Mouse (Mus musculus) 416B (cell line): ENCODE results near the gene Sept1.

Experiments used
- DNase-seq: peaks from one replicate; pipeline ENCODE4 v3.0.0; 2011; ENCODE audit warnings: low read depth

Gene Sept1

GRCm38 (mm10) chr7:127194011-127194632 lies 38.8 kb downstream of the Sept1 start:
- DNase-seq = no peak

GRCm38 (mm10) chr7:127192989-127193388 lies 39.9 kb downstream of the Sept1 start:
- no peak for DNase-seq

GRCm38 (mm10) chr7:127190672-127191071 lies 42.3 kb downstream of the Sept1 start:
- no peak for DNase-seq

DNA sequence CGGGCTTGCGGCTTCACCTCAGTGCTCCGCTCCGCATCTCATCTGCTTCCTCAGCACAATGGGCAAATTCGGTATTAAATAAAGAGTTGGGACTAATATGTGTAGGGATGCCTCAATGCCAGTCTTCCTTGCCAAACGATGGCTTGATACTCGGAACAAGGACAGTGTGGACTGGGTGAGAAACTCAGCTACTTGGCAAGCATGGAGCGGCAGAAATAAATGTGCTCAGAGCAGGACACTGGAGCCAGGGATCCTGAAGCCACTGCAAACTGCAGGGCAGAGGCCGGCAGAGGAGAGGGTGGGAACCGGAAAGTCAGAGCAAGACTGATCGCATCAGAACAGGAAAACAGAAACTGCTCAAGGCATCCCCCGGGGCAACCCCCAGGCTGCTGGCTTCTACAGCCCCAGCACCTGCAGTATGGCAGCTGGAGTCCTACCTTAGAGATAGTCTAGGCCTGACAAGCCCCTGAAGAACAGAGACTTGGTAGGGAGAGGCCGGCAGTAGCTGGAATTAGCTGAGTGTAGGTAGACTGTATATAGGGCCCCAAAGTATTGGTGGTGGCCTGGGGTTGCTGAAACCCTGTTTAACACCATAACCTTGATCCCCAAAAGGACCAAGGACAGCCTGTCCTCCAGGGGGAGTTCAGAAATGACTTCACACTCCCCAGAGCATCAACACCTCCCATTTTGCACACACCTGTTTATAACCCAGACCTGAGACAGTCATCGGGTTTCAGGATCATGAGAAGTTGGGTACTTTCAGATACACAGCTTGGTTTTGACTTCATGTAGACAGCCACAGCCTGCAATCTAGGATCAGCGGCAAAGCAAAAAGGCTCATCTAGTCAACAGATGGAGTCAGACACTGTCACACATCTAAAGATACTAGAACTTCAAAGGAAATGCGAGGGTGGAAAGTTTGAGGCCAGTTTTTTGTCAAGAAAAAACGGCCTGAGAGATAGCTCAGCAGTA lies 44.3 kb downstream of the Sept1 start:
- no peak for DNase-seq

- DNase-seq = no peak
Measured at GRCm38 (mm10) chr7:127187351-127187750, 45.6 kb downstream of the Sept1 start.

GRCm38 (mm10) chr7:127185601-127186000 lies 47.3 kb downstream of the Sept1 start:
- peak; percentile 78 for DNase-seq

GRCm38 (mm10) chr7:127184720-127185119 lies 48.2 kb downstream of the Sept1 start:
- peak; percentile 17 for DNase-seq

- DNase-seq = peak; percentile 76
Measured at GRCm38 (mm10) chr7:127183828-127184227, 49.1 kb downstream of the Sept1 start.

DNA sequence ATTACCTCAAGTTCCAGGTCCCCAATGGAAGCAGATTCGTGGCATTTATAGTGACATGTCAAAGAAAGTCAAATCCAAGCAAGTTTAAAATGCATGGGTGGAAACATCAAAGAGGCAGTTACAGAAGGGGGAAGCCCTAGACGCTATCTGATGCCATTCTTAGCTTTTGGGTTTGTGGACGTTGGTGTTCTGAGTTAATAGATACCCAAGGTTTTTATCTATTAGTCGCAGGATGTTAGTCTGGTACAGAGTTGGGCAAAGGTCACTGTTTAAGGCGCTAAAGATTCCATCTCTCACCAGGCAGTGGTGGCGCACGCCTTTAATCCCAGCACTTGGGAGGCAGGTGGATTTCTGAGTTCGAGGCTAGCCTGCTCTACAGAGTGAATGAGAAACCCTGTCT lies 49.6 kb downstream of the Sept1 start:
- DNase-seq = peak; percentile 76

GRCm38 (mm10) chr7:127181724-127182123 lies 51.2 kb downstream of the Sept1 start:
- peak; percentile 77 for DNase-seq

DNA sequence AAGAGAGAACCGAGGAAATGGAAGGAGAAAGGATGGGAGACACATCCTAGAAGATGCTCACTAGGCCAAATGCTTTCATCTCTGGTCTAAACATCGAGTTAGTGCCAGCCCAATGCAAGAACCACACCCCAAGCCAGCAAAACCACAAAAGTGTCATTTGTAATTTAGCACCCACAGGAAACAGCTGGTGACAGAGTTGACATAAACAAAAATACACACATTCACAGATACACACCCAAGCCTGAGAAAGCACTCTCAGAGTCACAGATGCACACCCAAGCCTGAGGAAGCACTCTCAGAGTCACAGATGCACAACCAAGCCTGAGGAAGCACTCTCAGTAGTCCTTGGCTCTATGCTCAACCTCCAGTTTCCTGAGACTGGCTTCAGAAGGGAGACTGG lies 52.1 kb downstream of the Sept1 start:
- peak; percentile 78 for DNase-seq

GRCm38 (mm10) chr7:127176937-127177336 lies 56.0 kb downstream of the Sept1 start:
- peak; percentile 36 for DNase-seq

DNA sequence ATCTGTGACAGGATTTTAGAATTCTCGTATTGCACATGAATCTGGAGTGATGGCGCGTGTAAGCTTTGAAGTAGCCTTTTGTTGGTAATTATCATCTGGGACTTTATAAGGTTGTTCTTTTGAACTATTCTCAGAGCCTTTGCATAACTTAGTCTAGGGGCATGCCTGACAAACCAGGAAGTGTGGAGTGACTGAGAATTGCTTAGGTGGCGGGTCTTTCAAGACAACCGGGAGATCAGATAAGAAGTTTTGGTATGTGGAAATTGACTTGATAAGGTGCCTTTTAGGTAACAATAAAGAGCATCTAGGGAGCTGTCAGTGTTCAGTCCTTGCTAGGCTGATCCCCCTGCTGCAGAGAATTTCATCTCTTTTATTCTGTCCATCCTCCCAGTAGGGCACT lies 66.4 kb downstream of the Sept1 start:
- DNase-seq = no peak

DNA sequence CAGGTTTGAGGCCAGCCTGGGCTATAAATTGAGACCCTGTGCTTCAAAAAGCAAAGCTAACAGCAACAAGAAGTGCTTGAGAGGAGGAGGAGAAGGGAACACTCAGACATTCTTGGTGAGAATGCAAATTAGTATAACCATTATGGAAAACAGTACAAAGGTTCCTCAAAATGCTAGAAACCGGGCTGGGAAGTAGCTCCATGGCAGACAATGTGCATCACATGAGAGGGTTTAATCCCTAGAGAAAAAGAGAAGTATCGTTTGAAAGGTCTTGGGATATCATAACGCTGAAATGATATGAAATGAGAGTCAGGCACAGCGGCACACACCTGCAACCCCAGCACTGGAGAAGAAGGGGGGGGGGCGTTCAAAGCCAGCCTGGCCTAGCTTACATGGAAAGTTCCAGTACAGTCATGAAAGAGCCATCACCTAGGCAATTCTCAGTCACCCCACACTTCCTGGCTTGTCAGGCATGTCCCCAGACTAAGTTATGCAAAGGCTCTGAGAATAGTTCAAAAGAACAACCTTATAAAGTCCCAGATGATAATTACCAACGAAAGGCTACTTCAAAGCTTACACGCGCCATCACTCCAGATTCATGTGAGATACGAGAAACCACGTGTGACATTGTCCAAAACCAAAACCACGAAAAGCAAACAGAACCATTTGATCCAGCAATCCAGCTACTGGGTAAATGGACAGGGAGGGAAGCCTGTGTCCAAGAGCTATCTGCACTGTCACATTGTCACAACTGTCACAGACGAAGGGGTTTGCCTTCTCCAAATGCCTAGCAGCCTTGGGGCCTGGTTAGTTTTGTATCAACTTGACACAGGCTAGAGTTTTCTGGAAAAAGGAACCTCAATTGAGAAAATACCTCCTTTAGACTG lies 67.1 kb downstream of the Sept1 start:
- DNase-seq = no peak
